Mouse (Mus musculus): ENCODE data around the gene Hunk.

- TF ChIP-seq CTCF (IDR thresholded peaks at IDR 0.05; ENCODE audit: low read depth) (no peak), EP300 (optimal IDR thresholded peaks at IDR 0.05) (no peak)
Measured at GRCm38 (mm10) chr16:90353156-90353555, 32.7 kb upstream of the Hunk start.

Data from stomach, postnatal 0 days (tissue).